Mouse (Mus musculus): ENCODE data around the gene Gm20388.

DNA sequence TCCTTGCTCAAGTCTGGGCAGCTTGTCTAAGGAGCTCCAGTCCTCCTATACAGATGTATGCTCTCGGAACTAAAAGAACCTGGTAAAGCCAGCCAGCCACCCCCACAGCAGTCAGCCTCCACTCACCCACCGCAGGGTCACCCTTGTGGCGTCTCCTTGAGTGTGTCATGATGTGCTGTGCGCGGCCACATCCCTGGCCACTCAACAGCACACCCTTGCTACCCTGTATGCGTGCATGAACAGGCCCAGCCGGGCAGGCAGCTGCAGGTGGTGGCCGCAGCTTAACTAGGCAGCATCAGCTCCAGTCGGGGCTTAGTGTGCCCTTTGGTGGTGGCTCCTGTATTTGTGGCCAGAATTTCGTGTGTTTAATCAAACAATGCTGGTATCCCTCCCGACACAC lies 2546.5 kb downstream of the Gm20388 start:
- no peak for TF ChIP-seq POLR2A (IDR thresholded peaks at IDR 0.05; ENCODE audit: insufficient read depth, low read depth, low read length)
- no peak for TF ChIP-seq CTCF (IDR thresholded peaks at IDR 0.05; ENCODE audit: insufficient read depth, low read depth, low read length)

Measured in olfactory bulb, adult 2 months (tissue).